Mouse (Mus musculus) midbrain, embryonic 13.5 days (tissue): ENCODE measurements around the gene Plekhb2. TPM values are rescaled to one million over a fixed set of nuclear protein-coding genes. Genes with fewer than 3 reads are reported as not detected.

Experiments
- ATAC-seq: fragments of 200-750 bp; cut with Nextera tagmentation; 2 replicates; pipeline ENCODE4 v1.8.0; 2017; ENCODE audit warnings: mild to moderate bottlenecking, moderate TSS enrichment, moderate library complexity
- H3K27ac ChIP-seq: fragments of 300-500 bp; sonication (generic); 2 replicates; pipeline ENCODE4 v1.5.1; 2015; ENCODE audit warnings: inconsistent platforms, mild to moderate bottlenecking, moderate library complexity
- H3K27me3 ChIP-seq: fragments of 300-500 bp; sonication (generic); 2 replicates; pipeline ENCODE4 v1.6.1; 2015; ENCODE audit warnings: mild to moderate bottlenecking, inconsistent platforms
- H3K36me3 ChIP-seq: fragments of 300-500 bp; sonication (generic); 2 replicates; pipeline ENCODE4 v1.6.1; 2015; ENCODE audit warnings: mild to moderate bottlenecking, inconsistent platforms
- H3K4me1 ChIP-seq: fragments of 300-500 bp; sonication (generic); replicated peaks from 2 replicates; pipeline ENCODE4 v1.6.1; 2015; ENCODE audit warnings: inconsistent platforms
- H3K4me2 ChIP-seq: fragments of 300-500 bp; sonication (generic); replicated peaks from 2 replicates; pipeline ENCODE4 v1.6.1; 2015; ENCODE audit warnings: moderate library complexity, mild to moderate bottlenecking, inconsistent platforms
- H3K4me3 ChIP-seq: fragments of 300-500 bp; sonication (generic); replicated peaks from 2 replicates; pipeline ENCODE4 v1.5.1; 2015; ENCODE audit warnings: mild to moderate bottlenecking, inconsistent platforms
- H3K9ac ChIP-seq: fragments of 300-500 bp; sonication (generic); replicated peaks from 2 replicates; pipeline ENCODE4 v1.6.1; 2015; ENCODE audit warnings: mild to moderate bottlenecking, inconsistent platforms
- H3K9me3 ChIP-seq: fragments of 300-500 bp; sonication (generic); 2 replicates; pipeline ENCODE4 v1.6.1; 2016; ENCODE audit warnings: mild to moderate bottlenecking, inconsistent platforms
- WGBS: fragments of 180-500 bp; shearing (Covaris S2); methylation state at CpG from one replicate; pipeline ENCODE4 v1.1.7; 2015; 5-methylcytosine and 5-hydroxymethylcytosine counted together
- polyA plus RNA-seq: library from polyadenylated mRNA; unstranded; fragments of >200 nt; fragmentation: Nextera tagmentation; extraction: Ambion mirVana; gene quantifications from 2 replicates; pipeline ENCODE4 v1.2.1, GENCODE M21; 2015

The Plekhb2 gene
- polyA plus RNA-seq, 1 experiment from 2014 or later = 62.7 TPM

- Histone ChIP-seq H3K4me2 (no peak overlapping the region), H3K4me1 (no peaks in the 10 kb centered on the region), H3K27me3 (no peaks in the 10 kb centered on the region), H3K4me3 (no peak overlapping the region), H3K27ac (no peak overlapping the region), H3K9ac (no peak overlapping the region), H3K36me3 (peaks cover 75% of the 10 kb centered on the region), H3K9me3 (no peaks in the 10 kb centered on the region)
- WGBS = 96% methylated on average over 9 of the region's 9 CpGs
- ATAC-seq = no peak
Measured at GRCm38 (mm10) chr1:34871170-34871569, 21.4 kb downstream of the Plekhb2 start.

GRCm38 (mm10) chr1:34873551-34873950, 23.8 kb downstream of the Plekhb2 start:
- no peak overlapping the region for H3K27ac ChIP-seq
- no peak overlapping the region for H3K4me3 ChIP-seq
- no peaks in the 10 kb centered on the region for H3K27me3 ChIP-seq
- H3K4me1 ChIP-seq = no peaks in the 10 kb centered on the region
- H3K9me3 ChIP-seq = no peaks in the 10 kb centered on the region
- WGBS = 93% methylated on average over 5 of the region's 5 CpGs
- no peak overlapping the region for H3K9ac ChIP-seq
- no peak overlapping the region for H3K4me2 ChIP-seq
- ATAC-seq = no peak
- peaks cover 87% of the 10 kb centered on the region for H3K36me3 ChIP-seq

- Histone ChIP-seq H3K27ac (no peak overlapping the region), H3K4me1 (no peaks in the 10 kb centered on the region), H3K27me3 (no peaks in the 10 kb centered on the region), H3K4me2 (no peak overlapping the region), H3K36me3 (peaks cover 57% of the 10 kb centered on the region), H3K9ac (no peak overlapping the region), H3K4me3 (no peak overlapping the region), H3K9me3 (no peaks in the 10 kb centered on the region)
- ATAC-seq = no peak
- 88% methylated on average over 6 of the region's 6 CpGs for WGBS
Measured at GRCm38 (mm10) chr1:34879611-34880010, 29.8 kb downstream of the Plekhb2 start.

- no peak overlapping the region for H3K27ac ChIP-seq
- no peaks in the 10 kb centered on the region for H3K4me1 ChIP-seq
- H3K9ac ChIP-seq = no peak overlapping the region
- H3K4me3 ChIP-seq = no peak overlapping the region
- H3K27me3 ChIP-seq = no peaks in the 10 kb centered on the region
- H3K4me2 ChIP-seq = no peak overlapping the region
- H3K9me3 ChIP-seq = no peaks in the 10 kb centered on the region
- H3K36me3 ChIP-seq = peaks cover 20% of the 10 kb centered on the region
- ATAC-seq = no peak
Measured at GRCm38 (mm10) chr1:34883776-34884175, 34.0 kb downstream of the Plekhb2 start.

DNA sequence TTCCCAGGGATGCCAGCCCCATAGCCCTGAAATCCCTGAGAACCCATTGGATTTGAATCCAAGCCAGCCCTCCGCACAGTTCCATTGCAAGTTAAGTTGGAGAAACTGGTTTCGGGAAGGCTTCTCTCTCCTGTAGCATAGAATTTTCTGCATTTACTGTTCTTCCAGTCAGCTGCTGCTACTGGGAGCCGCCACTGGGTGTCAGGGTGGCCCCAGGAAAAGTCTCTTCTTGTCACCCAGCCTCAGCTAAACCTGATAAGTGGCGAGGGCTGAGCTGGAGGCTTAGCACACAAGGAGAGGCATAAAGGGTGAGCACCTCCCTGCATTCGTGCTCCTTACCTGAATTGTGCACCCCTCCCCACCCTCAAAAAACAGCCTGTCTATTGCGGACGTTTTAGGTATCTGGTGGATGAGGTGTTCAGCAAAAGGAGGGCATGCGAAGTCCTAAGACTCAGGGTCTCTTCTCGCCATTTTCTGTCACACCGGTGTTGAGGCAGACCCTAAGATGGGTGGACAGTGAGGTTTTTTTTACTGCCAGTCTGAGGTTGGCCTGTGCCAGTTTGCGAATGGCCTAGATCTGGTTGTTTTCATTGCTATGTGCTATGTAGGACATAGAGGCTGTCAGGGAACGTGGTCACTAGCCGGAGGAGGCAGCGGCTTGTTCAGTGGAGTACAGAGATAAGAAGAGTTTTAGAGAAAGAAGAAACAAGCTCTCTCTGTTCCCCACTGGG, 41.9 kb downstream of the Plekhb2 start:
- no peaks in the 10 kb centered on the region for H3K9me3 ChIP-seq
- H3K4me1 ChIP-seq = no peaks in the 10 kb centered on the region
- H3K4me3 ChIP-seq = no peak overlapping the region
- H3K27ac ChIP-seq = no peak overlapping the region
- peak; percentile 92 for ATAC-seq
- no peak overlapping the region for H3K4me2 ChIP-seq
- H3K27me3 ChIP-seq = no peaks in the 10 kb centered on the region
- no peak overlapping the region for H3K9ac ChIP-seq
- WGBS = 59% methylated on average over 14 of the region's 14 CpGs
- H3K36me3 ChIP-seq = no peaks in the 10 kb centered on the region

GRCm38 (mm10) chr1:34892466-34892865, 42.7 kb downstream of the Plekhb2 start:
- no peak overlapping the region for H3K9ac ChIP-seq
- H3K36me3 ChIP-seq = no peaks in the 10 kb centered on the region
- no peak overlapping the region for H3K4me3 ChIP-seq
- H3K4me1 ChIP-seq = no peaks in the 10 kb centered on the region
- H3K4me2 ChIP-seq = no peak overlapping the region
- H3K27me3 ChIP-seq = no peaks in the 10 kb centered on the region
- 90% methylated on average over 3 of the region's 3 CpGs for WGBS
- ATAC-seq = no peak
- no peaks in the 10 kb centered on the region for H3K9me3 ChIP-seq
- H3K27ac ChIP-seq = no peak overlapping the region

- H3K27me3 ChIP-seq = no peaks in the 10 kb centered on the region
- WGBS = 89% methylated on average over 4 of the region's 4 CpGs
- no peak overlapping the region for H3K4me3 ChIP-seq
- H3K9ac ChIP-seq = no peak overlapping the region
- 0 out of 2 replicates have a peak, but pooled peaks have one; percentile 3 for ATAC-seq
- no peaks in the 10 kb centered on the region for H3K4me1 ChIP-seq
- H3K27ac ChIP-seq = no peak overlapping the region
- no peak overlapping the region for H3K4me2 ChIP-seq
- H3K9me3 ChIP-seq = no peaks in the 10 kb centered on the region
- no peaks in the 10 kb centered on the region for H3K36me3 ChIP-seq
Measured at GRCm38 (mm10) chr1:34893331-34893730, 43.6 kb downstream of the Plekhb2 start.

DNA sequence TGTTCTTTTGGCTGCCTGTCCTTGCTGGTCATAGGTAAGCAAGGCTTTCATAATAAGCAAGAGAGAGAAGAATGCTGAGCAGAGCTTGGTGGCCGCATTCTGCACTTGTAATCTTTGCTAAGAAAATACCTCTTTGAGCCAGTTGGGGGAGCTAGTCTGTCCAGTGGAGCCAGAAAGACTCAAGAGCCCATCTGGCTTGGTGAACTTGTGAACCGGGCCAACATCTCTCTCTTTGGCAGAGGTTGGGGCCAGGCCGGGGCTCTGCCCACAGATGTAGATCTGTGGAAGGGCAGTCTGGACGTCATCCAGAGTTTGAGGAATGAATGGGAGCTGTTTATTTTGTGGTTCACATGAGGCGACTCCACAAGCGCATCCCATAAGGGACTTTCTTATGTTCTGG, 44.1 kb downstream of the Plekhb2 start:
- Histone ChIP-seq H3K36me3 (no peaks in the 10 kb centered on the region), H3K27ac (no peak overlapping the region), H3K4me2 (no peak overlapping the region), H3K4me3 (no peak overlapping the region), H3K9me3 (no peaks in the 10 kb centered on the region), H3K9ac (no peak overlapping the region), H3K4me1 (no peaks in the 10 kb centered on the region), H3K27me3 (no peaks in the 10 kb centered on the region)
- 78% methylated on average over 6 of the region's 6 CpGs for WGBS
- ATAC-seq = no peak

DNA sequence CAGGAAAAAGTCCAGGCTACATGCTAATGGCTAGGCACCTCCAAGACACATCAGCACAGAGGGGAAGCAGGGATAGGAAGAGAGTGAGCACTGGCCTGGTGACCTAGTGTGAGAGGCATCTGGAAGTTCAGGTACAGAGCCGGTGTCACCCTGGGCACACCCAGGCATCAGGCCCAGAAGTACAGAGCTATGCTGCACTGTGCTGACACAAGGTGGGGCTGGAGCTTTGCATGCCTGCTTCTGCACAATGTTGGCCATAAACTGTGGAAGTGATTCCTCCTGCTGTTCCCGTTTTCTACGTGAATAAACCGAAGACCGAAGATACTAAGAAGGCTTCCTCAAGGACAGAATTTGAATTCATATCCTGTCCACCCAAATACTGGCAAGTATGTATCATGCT, 46.3 kb downstream of the Plekhb2 start:
- WGBS = 95% methylated on average over 5 of the region's 5 CpGs
- no peaks in the 10 kb centered on the region for H3K9me3 ChIP-seq
- no peak overlapping the region for H3K4me2 ChIP-seq
- no peak overlapping the region for H3K4me3 ChIP-seq
- H3K9ac ChIP-seq = no peak overlapping the region
- H3K27ac ChIP-seq = no peak overlapping the region
- no peak for ATAC-seq
- H3K27me3 ChIP-seq = no peaks in the 10 kb centered on the region
- no peaks in the 10 kb centered on the region for H3K36me3 ChIP-seq
- no peaks in the 10 kb centered on the region for H3K4me1 ChIP-seq

- Histone ChIP-seq H3K4me3 (no peak overlapping the region), H3K27ac (no peak overlapping the region), H3K27me3 (no peaks in the 10 kb centered on the region), H3K4me2 (no peak overlapping the region), H3K9me3 (no peaks in the 10 kb centered on the region), H3K9ac (no peak overlapping the region), H3K36me3 (no peaks in the 10 kb centered on the region), H3K4me1 (no peaks in the 10 kb centered on the region)
- no peak for ATAC-seq
- 56% methylated on average over 4 of the region's 4 CpGs for WGBS
Measured at GRCm38 (mm10) chr1:34896898-34897297, 47.1 kb downstream of the Plekhb2 start.

DNA sequence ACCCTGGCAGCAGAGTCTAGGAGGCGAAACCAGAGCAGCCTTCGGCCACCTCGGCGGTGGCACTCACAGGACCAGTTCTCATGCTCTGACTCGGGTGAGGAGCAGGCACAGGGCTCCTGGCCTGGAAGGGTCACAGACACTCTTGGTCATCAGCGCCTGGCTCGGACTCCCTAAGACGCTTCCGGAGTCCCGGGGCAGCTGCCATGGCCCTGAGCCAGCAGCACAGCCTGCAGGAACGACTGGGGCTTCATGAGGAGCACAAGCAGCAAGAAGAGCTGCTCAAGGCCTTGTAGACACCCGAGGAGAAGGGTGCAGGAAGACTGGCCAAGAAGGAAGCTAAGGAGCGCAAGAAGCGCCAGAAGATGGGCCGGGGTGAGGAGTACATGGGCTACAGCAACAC, 78.9 kb downstream of the Plekhb2 start:
- WGBS = 93% methylated on average over 15 of the region's 15 CpGs
- ATAC-seq = no peak
- no peaks in the 10 kb centered on the region for H3K4me1 ChIP-seq

More for the DNA sequence above, 78.9 kb downstream of the Plekhb2 start:
- H3K9me3 ChIP-seq = peaks cover 21% of the 10 kb centered on the region
- no peak overlapping the region for H3K4me2 ChIP-seq
- no peaks in the 10 kb centered on the region for H3K27me3 ChIP-seq
- H3K9ac ChIP-seq = no peak overlapping the region
- no peak overlapping the region for H3K27ac ChIP-seq
- no peaks in the 10 kb centered on the region for H3K36me3 ChIP-seq
- H3K4me3 ChIP-seq = no peak overlapping the region
